Mouse (Mus musculus) C2C12 (cell line): ENCODE results near the gene Rabl6.

Experiments
- CTCF ChIP-seq: IDR thresholded peaks from one replicate; pipeline ENCODE4 v1.5.1; 2011; ENCODE audit not compliant: control insufficient read depth, insufficient read depth, insufficient read length
- MYOD1 ChIP-seq: IDR thresholded peaks from one replicate; pipeline ENCODE4 v1.6.1; 2011; ENCODE audit warnings: low read depth; ENCODE audit not compliant: control insufficient read depth, insufficient read length

DNA sequence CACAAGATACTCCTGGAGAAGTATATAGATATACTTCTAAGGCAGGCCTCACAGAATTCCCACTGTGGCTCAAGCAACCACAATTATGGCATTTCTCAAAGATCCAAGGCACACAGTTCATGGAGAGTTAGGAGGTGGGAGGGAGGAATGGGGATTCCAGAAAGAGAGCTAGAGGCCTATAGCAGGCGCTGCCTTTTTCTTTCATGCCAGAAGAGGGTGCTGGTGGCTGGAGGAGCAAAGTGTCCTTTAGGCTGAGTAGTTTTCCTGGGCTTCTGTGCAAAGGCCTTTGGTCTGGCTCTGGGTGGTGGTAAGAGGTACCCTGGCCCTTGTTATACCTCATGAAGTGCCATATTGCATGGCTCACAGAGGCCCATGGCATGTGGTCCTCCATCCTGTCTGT is 25.7 kb upstream of the Rabl6 start:
- peak; percentile 1 for TF ChIP-seq CTCF
- no peak for TF ChIP-seq MYOD1
